8 mouse cellular contexts compared by ENCODE assay signal in the genomic region with DNA sequence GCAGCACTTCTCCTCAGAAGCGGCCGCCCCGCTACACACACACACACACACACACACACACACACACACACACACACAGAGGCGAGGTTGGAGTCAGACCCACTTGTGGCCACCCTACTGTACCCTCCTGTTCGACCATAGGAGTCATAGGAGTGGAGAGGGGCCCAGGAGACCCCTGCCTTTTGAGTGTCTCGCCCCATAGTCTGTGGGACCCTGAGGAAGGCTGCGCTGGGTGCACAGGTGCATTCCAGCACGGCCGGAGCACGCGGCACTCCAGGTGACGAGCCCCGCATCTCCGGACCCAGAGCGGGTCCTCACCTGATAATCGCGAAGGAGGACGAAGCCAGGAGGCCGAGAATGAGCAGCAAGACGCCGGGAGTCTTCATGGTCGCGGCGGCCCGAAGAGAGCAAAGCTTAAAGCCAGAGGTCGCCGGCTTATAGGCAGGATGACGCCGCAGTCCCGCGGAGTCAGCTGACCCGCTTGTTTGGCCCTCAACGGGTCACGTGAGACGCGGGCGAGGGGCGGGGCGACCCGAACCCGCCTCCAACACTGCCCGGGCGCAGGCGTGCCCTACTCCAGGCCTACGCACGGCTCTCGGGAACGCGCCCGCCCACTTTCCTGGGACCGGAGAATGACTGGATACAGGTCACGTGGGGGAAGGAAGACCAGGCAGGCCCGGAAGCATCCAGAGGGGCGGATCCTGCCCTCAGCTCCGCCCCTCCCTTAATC. TPM values are rescaled to one million over a fixed set of nuclear protein-coding genes. Genes with fewer than 3 reads are reported as not detected.
DNase-seq lines count a peak whose midpoint lies in the region; ATAC-seq and TF ChIP-seq lines count a peak whose summit lies in the region.

Gene Ctsd (minus strand): TSS at position 620 of the 730 bp plus-strand sequence.

- H3K4me2 ChIP-seq in embryonic facial prominence, embryonic 13.5 days: peak within 1 kb of the TSS; percentile 90
- H3K4me2 ChIP-seq in limb, embryonic 13.5 days (replicated peaks): peak within 1 kb of the TSS; percentile 94
- peak within 1 kb of the TSS; percentile 90 for H3K4me2 ChIP-seq in midbrain, embryonic 16.5 days (ENCODE audit: low read length)

- no peaks in the 10 kb centered on the region for H3K9me3 ChIP-seq in embryonic facial prominence, embryonic 13.5 days
- no peaks in the 10 kb centered on the region for H3K9me3 ChIP-seq in limb, embryonic 13.5 days
- H3K9me3 ChIP-seq in midbrain, embryonic 16.5 days (replicated peaks; ENCODE audit: control insufficient read depth, low read length, poor library complexity, severe bottlenecking): no peaks in the 10 kb centered on the region

- peak; percentile 94 for TF ChIP-seq POLR2A in heart, adult 2 months (IDR thresholded peaks at IDR 0.05; ENCODE audit: insufficient read depth, low read depth, low read length)

- 0 out of 2 replicates have a peak, but pooled peaks have one; percentile 6 for TF ChIP-seq CTCF in heart, adult 2 months (IDR thresholded peaks at IDR 0.05)

- peaks cover 18% of the 10 kb centered on the region for H3K4me1 ChIP-seq in embryonic facial prominence, embryonic 13.5 days
- peaks cover 14% of the 10 kb centered on the region for H3K4me1 ChIP-seq in heart, adult 2 months (ENCODE audit: control insufficient read depth, insufficient read depth, low read length)
- peaks cover 17% of the 10 kb centered on the region for H3K4me1 ChIP-seq in limb, embryonic 13.5 days
- H3K4me1 ChIP-seq in midbrain, embryonic 16.5 days (ENCODE audit: control insufficient read depth, insufficient read depth, low read length): peaks cover 18% of the 10 kb centered on the region

- H3K4me3 ChIP-seq in embryonic facial prominence, embryonic 13.5 days: peak within 1 kb of the TSS; percentile 83
- H3K4me3 ChIP-seq in heart, adult 2 months: peak within 1 kb of the TSS; percentile 95
- peak within 1 kb of the TSS; percentile 77 for H3K4me3 ChIP-seq in limb, embryonic 13.5 days
- peak within 1 kb of the TSS; percentile 65 for H3K4me3 ChIP-seq in midbrain, embryonic 16.5 days (ENCODE audit: low read depth, low read length)

- H3K27me3 ChIP-seq in embryonic facial prominence, embryonic 13.5 days: no peaks in the 10 kb centered on the region
- no peaks in the 10 kb centered on the region for H3K27me3 ChIP-seq in heart, adult 2 months (ENCODE audit: control insufficient read depth, insufficient read depth, low read length)
- H3K27me3 ChIP-seq in limb, embryonic 13.5 days: no peaks in the 10 kb centered on the region
- no peaks in the 10 kb centered on the region for H3K27me3 ChIP-seq in midbrain, embryonic 16.5 days (ENCODE audit: control insufficient read depth, insufficient read depth, low read depth, low read length)

- peak within 1 kb of the TSS; percentile 66 for H3K27ac ChIP-seq in embryonic facial prominence, embryonic 13.5 days
- peak within 1 kb of the TSS; percentile 97 for H3K27ac ChIP-seq in heart, adult 2 months
- peak within 1 kb of the TSS; percentile 65; the same call in 1 of the 2 replicates for H3K27ac ChIP-seq in limb, embryonic 13.5 days
- peak within 1 kb of the TSS; percentile 73 for H3K27ac ChIP-seq in midbrain, embryonic 16.5 days (ENCODE audit: low read length)

- H3K9ac ChIP-seq in embryonic facial prominence, embryonic 13.5 days: peak within 1 kb of the TSS; percentile 95
- H3K9ac ChIP-seq in heart, adult 2 months (ENCODE audit: low read depth, low read length): peak within 1 kb of the TSS; percentile 91
- H3K9ac ChIP-seq in limb, embryonic 13.5 days: peak within 1 kb of the TSS; percentile 85
- peak within 1 kb of the TSS; percentile 80 for H3K9ac ChIP-seq in midbrain, embryonic 16.5 days (ENCODE audit: low read depth, low read length)

- peak; percentile 96 for ATAC-seq in embryonic facial prominence, embryonic 13.5 days (ENCODE audit: insufficient number of reproducible peaks, insufficient read depth, low FRiP score, low TSS enrichment, low read depth)
- peak; percentile 95 for ATAC-seq in limb, embryonic 13.5 days (ENCODE audit: low FRiP score, low read depth)
- peak; percentile 97 for ATAC-seq in midbrain, embryonic 16.5 days

- no peak for TF ChIP-seq EP300 in heart, adult 2 months (IDR thresholded peaks at IDR 0.05; ENCODE audit: insufficient read depth, low read depth, low read length)

- intact Hi-C loops in heart, adult 2 months (cut with DNase I): loop anchor here (5.0 kb wide), 2 partner anchors 35 to 55 kb away; no protein-coding TSS in a partner anchor

- peaks cover 2% of the 10 kb centered on the region for H3K79me2 ChIP-seq in heart, adult 2 months (replicated peaks; ENCODE audit: control insufficient read depth, insufficient read depth, low read length)

- peaks cover 30% of the 10 kb centered on the region for H3K36me3 ChIP-seq in embryonic facial prominence, embryonic 13.5 days
- peaks cover 5% of the 10 kb centered on the region; the same call in 1 of the 2 replicates for H3K36me3 ChIP-seq in heart, adult 2 months (ENCODE audit: control insufficient read depth, insufficient read depth, low read length)
- peaks cover 32% of the 10 kb centered on the region for H3K36me3 ChIP-seq in limb, embryonic 13.5 days
- H3K36me3 ChIP-seq in midbrain, embryonic 16.5 days (ENCODE audit: control insufficient read depth, insufficient read depth, low read length): peaks cover 10% of the 10 kb centered on the region

- DNase-seq in 3134 (ENCODE audit: extremely low read depth, insufficient read length, low spot score): peak; percentile 98
- DNase-seq in adrenal gland, postnatal 36 days: peak; percentile 99 to 100
- peak; percentile 97 to 98 for DNase-seq in heart, adult 2 months
- peak; percentile 99 for DNase-seq in kidney, adult 8-10 months
- peak; percentile 96 to 99 for DNase-seq in spleen, postnatal 10 days (ENCODE audit: low spot score in 2 of 2)

- WGBS in embryonic facial prominence, embryonic 13.5 days: under 1% methylated on average over 54 of the region's 55 CpGs
- under 1% methylated on average over 55 of the region's 55 CpGs for WGBS in heart, adult 2 months
- under 1% methylated on average over 54 of the region's 55 CpGs for WGBS in limb, embryonic 13.5 days
- WGBS in midbrain, embryonic 16.5 days: 0% methylated on average over 51 of the region's 55 CpGs

RNA-seq across cellular contexts. Expression of gene Ctsd, which starts in this region (rescaled TPM):
- 1,000 to 10,000 TPM in 1 of 2 experiments, 100 to 1,000 TPM in 1; 932 to 1,123 TPM for total RNA-seq in adrenal gland, postnatal 36 days (2021)
- polyA plus RNA-seq in embryonic facial prominence, embryonic 13.5 days (2015; fragmentation: Nextera tagmentation; extraction: Ambion mirVana): 210 and 222 TPM in 2 replicates
- 100 to 1,000 TPM; 883 to 991 TPM for total RNA-seq in heart, adult 2 months (2021)
- 1,120 and 1,462 TPM in 2 replicates for polyA plus RNA-seq in heart, adult 2 months (2012; rRNA removed)
- polyA plus RNA-seq in limb, embryonic 13.5 days (2015; fragmentation: Nextera tagmentation; extraction: Ambion mirVana): 228 and 241 TPM in 2 replicates
- 243 and 289 TPM in 2 replicates for polyA plus RNA-seq in midbrain, embryonic 16.5 days (2015; fragmentation: Nextera tagmentation; extraction: Ambion mirVana)

Comparison
In these comparisons a context has a peak if more than half of its experiments do, and no peak if none do; other contexts are left out.
1. Peak in every context shown above with its lines: DNase-seq, ATAC-seq, H3K4me3 ChIP-seq and H3K27ac ChIP-seq.